Mouse (Mus musculus): ENCODE measurements around the gene Mylk. TPM values are rescaled to one million over a fixed set of nuclear protein-coding genes. Genes with fewer than 3 reads are reported as not detected.

Mylk gene
- polyA plus RNA-seq, 1 experiment from 2014 or later, result 4.7 TPM

DNA sequence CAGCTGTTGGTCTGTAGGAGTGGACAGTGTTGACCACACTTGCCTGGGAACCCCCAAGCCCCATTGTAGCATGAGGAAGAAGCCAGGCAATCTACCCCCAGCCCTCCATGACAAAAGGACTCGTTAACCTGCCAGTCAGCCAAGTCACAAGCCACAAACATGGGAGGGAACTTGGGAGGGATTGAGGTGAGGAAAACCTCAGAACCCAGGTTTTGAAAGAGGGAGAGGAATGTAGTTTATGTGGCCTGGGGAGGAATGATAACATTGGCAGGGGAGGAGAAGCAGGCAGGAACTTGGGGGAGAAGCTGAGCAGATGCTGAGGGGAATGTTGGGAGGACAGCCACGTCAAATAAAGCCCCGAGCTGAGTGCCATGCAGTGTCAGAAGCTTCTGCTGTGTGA, 196.9 kb downstream of the Mylk start:
- Histone ChIP-seq H3K27me3 (no peaks in the 10 kb centered on the region; the same call in 1 of the 2 replicates), H3K4me3 (replicated peaks) (no peak overlapping the region), H3K9ac (replicated peaks) (no peak overlapping the region), H3K36me3 (no peaks in the 10 kb centered on the region), H3K4me2 (no peak overlapping the region), H3K27ac (no peak overlapping the region), H3K9me3 (no peaks in the 10 kb centered on the region), H3K4me1 (replicated peaks) (peaks cover 54% of the 10 kb centered on the region)
- ATAC-seq (ENCODE audit: insufficient number of reproducible peaks, insufficient read depth, low FRiP score, low TSS enrichment, low read depth), result no peak
- WGBS, result 48% methylated on average over 3 of the region's 3 CpGs

DNA sequence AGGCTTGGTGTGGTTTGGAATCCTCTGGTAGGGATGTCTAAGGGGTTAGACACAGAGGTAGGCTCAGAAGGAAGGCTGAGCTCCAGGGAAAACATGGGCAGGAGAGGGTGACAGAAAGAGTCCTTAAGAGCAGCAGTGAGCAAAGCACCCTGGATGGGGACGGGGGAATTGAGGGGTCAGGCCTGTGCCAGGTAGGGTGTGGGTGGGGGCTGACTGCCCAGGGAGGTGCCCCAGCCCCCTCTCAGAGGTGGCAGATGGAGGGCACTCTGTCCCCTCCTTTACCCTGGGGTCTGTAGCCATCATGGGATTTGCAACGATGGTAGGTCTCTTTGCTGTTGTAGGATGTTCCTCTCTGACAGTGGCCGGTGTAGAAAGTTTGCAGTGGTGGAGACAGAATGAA, 201.3 kb downstream of the Mylk start:
- H3K4me2 ChIP-seq, result no peak overlapping the region
- no peak for ATAC-seq (ENCODE audit: insufficient number of reproducible peaks, insufficient read depth, low FRiP score, low TSS enrichment, low read depth)
- no peaks in the 10 kb centered on the region for H3K9me3 ChIP-seq
- H3K27me3 ChIP-seq, result no peaks in the 10 kb centered on the region; the same call in 1 of the 2 replicates
- H3K4me1 ChIP-seq (replicated peaks), result peaks cover 10% of the 10 kb centered on the region
- H3K4me3 ChIP-seq (replicated peaks), result no peak overlapping the region
- WGBS, result 89% methylated on average over 3 of the region's 3 CpGs
- H3K27ac ChIP-seq, result no peak overlapping the region
- H3K9ac ChIP-seq (replicated peaks), result no peak overlapping the region
- H3K36me3 ChIP-seq, result no peaks in the 10 kb centered on the region

DNA sequence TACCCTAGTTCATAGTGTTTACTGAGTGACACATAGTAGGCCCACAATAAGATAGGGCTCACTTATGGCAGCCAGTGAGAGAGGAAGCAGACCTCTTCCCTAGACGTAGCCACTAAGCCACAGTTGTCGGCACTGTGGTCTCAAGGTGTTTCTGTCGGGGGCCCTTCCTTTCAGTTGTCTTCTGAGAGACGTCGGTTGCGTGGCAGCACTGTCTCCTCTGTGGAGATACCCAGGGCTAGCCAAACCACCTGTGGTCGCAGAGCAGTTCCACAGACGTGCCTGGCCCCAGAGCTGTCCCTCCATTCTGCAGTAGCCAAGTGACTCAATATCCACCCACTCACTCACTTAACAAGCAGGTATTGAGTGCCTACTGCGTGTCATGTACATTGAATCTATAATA, 205.9 kb downstream of the Mylk start:
- H3K4me3 ChIP-seq (replicated peaks), result no peak overlapping the region
- H3K9me3 ChIP-seq, result 0 out of 2 replicates have a peak, but pooled peaks cover 6% of the 10 kb centered on the region
- H3K4me2 ChIP-seq, result no peak overlapping the region
- no peak overlapping the region for H3K27ac ChIP-seq
- H3K9ac ChIP-seq (replicated peaks), result no peak overlapping the region
- H3K36me3 ChIP-seq, result peaks cover 6% of the 10 kb centered on the region
- WGBS, result 85% methylated on average over 9 of the region's 9 CpGs
- no peak for ATAC-seq (ENCODE audit: insufficient number of reproducible peaks, insufficient read depth, low FRiP score, low TSS enrichment, low read depth)
- no peaks in the 10 kb centered on the region for H3K27me3 ChIP-seq
- H3K4me1 ChIP-seq (replicated peaks), result no peaks in the 10 kb centered on the region; the same call in 1 of the 2 replicates

DNA sequence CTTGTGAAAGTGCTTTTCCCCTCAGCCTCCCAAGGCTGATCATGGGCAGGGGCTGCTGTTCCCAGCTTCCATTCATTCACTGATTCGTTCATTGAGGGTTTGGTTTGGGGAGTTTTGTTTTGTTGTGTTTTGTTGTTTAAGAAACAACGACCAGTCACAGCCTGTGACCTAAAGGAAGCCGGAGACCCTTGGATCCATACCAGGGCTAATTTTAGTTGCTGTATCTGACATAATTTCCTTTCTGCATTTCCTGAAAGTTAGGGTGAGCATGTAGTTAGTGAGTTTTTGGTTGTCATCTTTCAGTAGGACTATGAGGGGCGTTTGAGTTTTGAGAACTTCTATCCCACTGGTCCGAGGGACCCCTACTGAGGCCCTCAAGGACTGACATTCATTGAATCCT, 207.2 kb downstream of the Mylk start:
- no peak for ATAC-seq (ENCODE audit: insufficient number of reproducible peaks, insufficient read depth, low FRiP score, low TSS enrichment, low read depth)
- Histone ChIP-seq H3K9ac (replicated peaks) (no peak overlapping the region), H3K4me2 (no peak overlapping the region), H3K9me3 (0 out of 2 replicates have a peak, but pooled peaks cover 6% of the 10 kb centered on the region), H3K36me3 (peaks cover 6% of the 10 kb centered on the region), H3K4me1 (replicated peaks) (peaks cover 4% of the 10 kb centered on the region), H3K4me3 (replicated peaks) (no peak overlapping the region), H3K27me3 (no peaks in the 10 kb centered on the region), H3K27ac (no peak overlapping the region)
- 81% methylated on average over 5 of the region's 5 CpGs for WGBS

- ATAC-seq (ENCODE audit: insufficient number of reproducible peaks, insufficient read depth, low FRiP score, low TSS enrichment, low read depth), result no peak
- Histone ChIP-seq H3K9ac (replicated peaks) (no peak overlapping the region), H3K4me1 (replicated peaks) (peaks cover 9% of the 10 kb centered on the region), H3K27me3 (no peaks in the 10 kb centered on the region), H3K27ac (no peak overlapping the region), H3K4me2 (no peak overlapping the region), H3K36me3 (peaks cover 6% of the 10 kb centered on the region), H3K9me3 (0 out of 2 replicates have a peak, but pooled peaks cover 6% of the 10 kb centered on the region), H3K4me3 (replicated peaks) (no peak overlapping the region)
- WGBS, result 82% methylated on average over 3 of the region's 3 CpGs
Measured at GRCm38 (mm10) chr16:34952798-34953197, 207.8 kb downstream of the Mylk start.

DNA sequence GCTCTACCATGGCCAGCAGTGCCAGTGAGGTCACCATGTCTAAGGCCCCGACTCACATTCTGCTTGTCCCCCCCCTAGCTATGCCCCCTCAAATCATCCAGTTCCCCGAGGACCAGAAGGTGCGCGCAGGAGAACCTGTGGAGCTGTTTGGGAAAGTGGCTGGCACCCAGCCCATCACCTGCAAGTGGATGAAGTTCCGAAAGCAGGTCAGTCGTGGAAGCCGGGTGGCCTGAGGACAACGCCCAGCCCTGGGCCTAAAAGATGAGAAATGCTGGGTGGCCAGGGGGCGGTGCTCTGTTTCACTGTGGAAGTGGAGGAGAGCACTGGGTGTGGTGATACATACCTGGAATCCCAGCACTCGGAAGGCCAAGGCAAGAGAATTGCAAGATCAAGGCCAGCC, 208.5 kb downstream of the Mylk start:
- Histone ChIP-seq H3K4me2 (no peak overlapping the region), H3K9me3 (0 out of 2 replicates have a peak, but pooled peaks cover 6% of the 10 kb centered on the region), H3K27me3 (no peaks in the 10 kb centered on the region), H3K4me3 (replicated peaks) (no peak overlapping the region), H3K36me3 (peaks cover 6% of the 10 kb centered on the region), H3K9ac (replicated peaks) (no peak overlapping the region), H3K27ac (no peak overlapping the region), H3K4me1 (replicated peaks) (peaks cover 16% of the 10 kb centered on the region)
- ATAC-seq (ENCODE audit: insufficient number of reproducible peaks, insufficient read depth, low FRiP score, low TSS enrichment, low read depth), result no peak
- WGBS, result 88% methylated on average over 10 of the region's 10 CpGs

GRCm38 (mm10) chr16:34957487-34958230, 212.6 kb downstream of the Mylk start:
- Histone ChIP-seq H3K27ac (peak overlapping the region; percentile 76), H3K9ac (replicated peaks) (no peak overlapping the region), H3K36me3 (peaks cover 6% of the 10 kb centered on the region), H3K4me2 (no peak overlapping the region), H3K4me3 (replicated peaks) (no peak overlapping the region), H3K4me1 (replicated peaks) (peaks cover 52% of the 10 kb centered on the region), H3K27me3 (no peaks in the 10 kb centered on the region), H3K9me3 (0 out of 2 replicates have a peak, but pooled peaks cover 6% of the 10 kb centered on the region)
- 69% methylated on average over 8 of the region's 8 CpGs for WGBS
- no peak for ATAC-seq (ENCODE audit: insufficient number of reproducible peaks, insufficient read depth, low FRiP score, low TSS enrichment, low read depth)

GRCm38 (mm10) chr16:34958667-34959066, 213.7 kb downstream of the Mylk start:
- Histone ChIP-seq H3K27ac (peak overlapping the region; percentile 76), H3K36me3 (peaks cover 6% of the 10 kb centered on the region), H3K4me3 (replicated peaks) (no peak overlapping the region), H3K9me3 (0 out of 2 replicates have a peak, but pooled peaks cover 6% of the 10 kb centered on the region), H3K4me1 (replicated peaks) (peaks cover 61% of the 10 kb centered on the region), H3K4me2 (0 out of 2 replicates have a peak overlapping the region, but pooled peaks have one; percentile 6), H3K9ac (replicated peaks) (0 out of 2 replicates have a peak overlapping the region, but pooled peaks have one; percentile 13), H3K27me3 (no peaks in the 10 kb centered on the region)
- peak; percentile 50; the same call in 1 of the 2 replicates for ATAC-seq (ENCODE audit: insufficient number of reproducible peaks, insufficient read depth, low FRiP score, low TSS enrichment, low read depth)
- 11% methylated on average over 9 of the region's 9 CpGs for WGBS

DNA sequence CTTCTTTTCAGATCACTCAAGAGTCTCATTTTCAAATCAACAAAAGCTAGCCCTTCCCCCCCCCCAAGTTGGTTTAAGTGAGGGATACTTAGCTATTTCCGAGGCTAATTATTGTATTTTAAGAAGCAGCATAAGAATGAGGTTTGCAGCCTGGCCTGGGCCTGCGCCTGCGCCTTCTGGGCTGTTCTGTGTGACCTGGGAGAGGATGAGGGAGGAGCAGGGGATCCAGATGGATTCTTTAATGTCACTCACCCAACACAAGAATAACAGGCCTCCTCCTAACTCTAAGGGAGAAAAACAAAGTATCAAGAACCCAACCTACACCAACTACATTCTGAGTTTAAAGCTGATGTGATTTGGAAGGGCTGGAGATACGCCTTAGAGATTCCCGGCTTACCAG, 214.3 kb downstream of the Mylk start:
- peak overlapping the region; percentile 76; the same call in 1 of the 2 replicates for H3K27ac ChIP-seq
- no peak overlapping the region for H3K4me2 ChIP-seq
- 0 out of 2 replicates have a peak, but pooled peaks cover 6% of the 10 kb centered on the region for H3K9me3 ChIP-seq
- peaks cover 61% of the 10 kb centered on the region for H3K4me1 ChIP-seq (replicated peaks)
- no peak overlapping the region for H3K9ac ChIP-seq (replicated peaks)
- H3K36me3 ChIP-seq, result peaks cover 6% of the 10 kb centered on the region
- no peak overlapping the region for H3K4me3 ChIP-seq (replicated peaks)
- no peak for ATAC-seq (ENCODE audit: insufficient number of reproducible peaks, insufficient read depth, low FRiP score, low TSS enrichment, low read depth)
- no peaks in the 10 kb centered on the region for H3K27me3 ChIP-seq
- WGBS, result 87% methylated on average over 5 of the region's 5 CpGs

DNA sequence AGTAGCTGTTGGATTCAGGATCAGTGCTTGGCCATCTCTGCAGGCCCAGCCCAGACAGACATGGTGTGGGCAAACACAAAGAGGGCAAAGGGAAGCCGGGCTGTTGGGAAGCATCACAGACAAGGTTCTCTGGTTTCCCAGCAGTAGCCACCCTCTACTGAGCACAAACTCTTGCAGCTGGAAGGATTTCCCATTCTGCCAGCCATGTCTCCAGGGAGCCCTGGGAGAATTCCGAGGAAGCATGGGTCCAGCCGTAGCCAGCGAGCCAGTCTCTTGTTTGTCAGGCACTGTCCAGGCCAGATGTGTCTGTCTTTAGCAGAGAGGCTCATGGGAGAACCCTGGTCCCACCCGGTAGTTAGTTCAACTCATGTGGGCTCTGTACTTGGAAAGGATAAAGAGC, 215.2 kb downstream of the Mylk start:
- 79% methylated on average over 5 of the region's 5 CpGs for WGBS
- ATAC-seq (ENCODE audit: insufficient number of reproducible peaks, insufficient read depth, low FRiP score, low TSS enrichment, low read depth), result no peak
- Histone ChIP-seq H3K36me3 (no peaks in the 10 kb centered on the region), H3K9me3 (no peaks in the 10 kb centered on the region), H3K4me1 (replicated peaks) (peaks cover 61% of the 10 kb centered on the region), H3K27ac (0 out of 2 replicates have a peak overlapping the region, but pooled peaks have one; percentile 13), H3K9ac (replicated peaks) (no peak overlapping the region), H3K4me3 (replicated peaks) (no peak overlapping the region), H3K27me3 (no peaks in the 10 kb centered on the region), H3K4me2 (no peak overlapping the region)

DNA sequence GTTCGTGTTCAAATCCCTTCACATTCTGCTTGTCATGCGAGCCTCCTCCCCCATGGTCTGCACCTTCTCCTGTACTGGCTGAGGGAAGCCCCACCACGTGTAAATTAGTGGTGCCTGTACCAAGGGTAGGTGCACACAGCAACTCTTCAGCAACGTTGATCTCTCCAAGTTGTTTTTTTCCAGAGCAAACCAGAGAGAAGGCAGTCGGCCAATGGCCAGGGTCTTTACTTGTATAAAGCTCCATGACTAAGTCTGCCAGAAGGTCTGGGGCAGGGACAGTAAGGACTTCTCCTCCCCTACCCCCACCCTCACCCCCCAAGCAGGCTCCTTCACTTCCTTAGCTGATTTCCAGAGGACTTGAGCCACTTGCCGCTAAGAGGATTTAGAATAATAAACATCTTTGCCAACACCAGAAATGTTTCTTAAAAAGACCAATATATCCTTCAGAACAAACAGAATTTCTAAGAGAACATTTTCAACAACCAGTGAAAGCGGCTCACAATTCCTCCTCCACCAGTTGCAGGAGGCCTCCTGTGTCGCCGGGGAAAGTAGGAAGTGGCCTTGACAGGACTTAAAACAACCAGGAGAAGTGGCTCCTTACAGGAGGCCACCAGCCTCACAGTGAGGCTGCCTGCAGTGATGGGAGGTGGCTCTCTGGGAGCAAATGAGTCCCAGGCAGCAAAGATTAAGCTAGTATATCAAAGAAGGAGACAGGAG, 216.0 kb downstream of the Mylk start:
- H3K27ac ChIP-seq, result no peak overlapping the region
- H3K4me3 ChIP-seq (replicated peaks), result no peak overlapping the region
- no peak overlapping the region for H3K9ac ChIP-seq (replicated peaks)
- H3K27me3 ChIP-seq, result no peaks in the 10 kb centered on the region
- no peak overlapping the region for H3K4me2 ChIP-seq
- 52% methylated on average over 9 of the region's 9 CpGs for WGBS
- no peaks in the 10 kb centered on the region for H3K36me3 ChIP-seq
- ATAC-seq (ENCODE audit: insufficient number of reproducible peaks, insufficient read depth, low FRiP score, low TSS enrichment, low read depth), result no peak
- peaks cover 61% of the 10 kb centered on the region for H3K4me1 ChIP-seq (replicated peaks)
- no peaks in the 10 kb centered on the region for H3K9me3 ChIP-seq

Data from limb, embryonic 12.5 days (tissue).